Mouse (Mus musculus) heart, postnatal 0 days (tissue): ENCODE data around the gene Stk11.

Source experiments
- CTCF ChIP-seq: IDR thresholded peaks from 2 replicates; pipeline ENCODE4 v1.5.1; 2016; ENCODE audit warnings: antibody characterized with exemption, control low read depth, low read depth
- EP300 ChIP-seq: IDR thresholded peaks from 2 replicates; pipeline ENCODE4 v1.6.1; 2016; ENCODE audit warnings: antibody characterized with exemption, low read depth

DNA sequence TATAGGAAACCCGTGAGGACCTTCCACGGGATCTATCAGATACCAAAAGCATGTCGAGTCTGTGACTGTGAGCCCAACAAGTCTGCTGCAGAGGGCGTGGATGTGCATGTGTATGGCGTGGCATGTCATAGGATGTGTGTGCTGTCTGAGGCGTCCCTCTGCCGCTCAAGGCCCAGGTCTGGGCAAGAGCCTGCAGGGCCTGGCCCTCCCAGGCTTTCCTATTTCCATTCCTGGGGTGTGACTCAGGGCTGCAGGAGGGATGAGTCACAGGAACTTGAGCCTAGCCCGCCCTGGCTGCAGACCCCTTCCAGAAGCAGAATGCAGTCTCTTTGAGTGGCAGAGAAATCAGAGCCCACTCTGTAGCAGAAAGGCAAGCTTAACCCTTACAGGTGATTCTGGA lies 48.1 kb downstream of the Stk11 start:
- TF ChIP-seq CTCF (no peak), EP300 (no peak)
